Mouse (Mus musculus): ENCODE measurements at regions not wholly inside any gene's neighbourhood (a gene's known extent, or its start where the extent isn't known, plus 50 kb on each side); places are given as distances from the start of the nearest gene placed in this dataset.

- Histone ChIP-seq H3K36me3 (ENCODE audit: control insufficient read depth in 1 of 2, insufficient read depth in 2 of 2, low read length in 2 of 2) (no peaks in the 10 kb centered on the region), H3K27ac (ENCODE audit: control insufficient read depth, low read depth, low read length) (no peak overlapping the region), H3K4me1 (ENCODE audit: control insufficient read depth in 1 of 2, insufficient read depth in 2 of 2, low read length in 2 of 2) (no peaks in the 10 kb centered on the region), H3K79me2 (ENCODE audit: control insufficient read depth, insufficient read depth, low read length, poor library complexity) (no peaks in the 10 kb centered on the region), H3K27me3 (ENCODE audit: control insufficient read depth in 1 of 2, insufficient read depth in 2 of 2, low read length in 2 of 2) (no peaks in the 10 kb centered on the region), H3K4me3 (ENCODE audit: control insufficient read depth in 1 of 2, insufficient read depth in 1 of 2, low read depth in 2 of 2, low read length in 2 of 2) (no peak overlapping the region), H3K9me3 (replicated peaks; ENCODE audit: insufficient read depth, low read length) (no peaks in the 10 kb centered on the region), H3K9ac (ENCODE audit: control insufficient read depth, low read depth, low read length, poor library complexity, severe bottlenecking) (no peak overlapping the region)
- DNase-seq (ENCODE audit: low read depth, low spot score), result no peak
- TF ChIP-seq ZC3H11A (IDR thresholded peaks at IDR 0.05; ENCODE audit: low read depth, low read length) (no peak), CHD2 (IDR thresholded peaks at IDR 0.05; ENCODE audit: low read length) (no peak), CTCF (IDR thresholded peaks at IDR 0.05 in 2 of 3, conservative IDR thresholded peaks at IDR 0.05 in 1 of 3; ENCODE audit: control insufficient read depth in 1 of 3, insufficient read depth in 1 of 3, low read depth in 2 of 3, low read length in 3 of 3, poor library complexity in 1 of 3, severe bottlenecking in 1 of 3) (no peak), ZNF384 (IDR thresholded peaks at IDR 0.05; ENCODE audit: low read depth, low read length) (no peak), MAZ (IDR thresholded peaks at IDR 0.05; ENCODE audit: low read depth, low read length) (no peak), MXI1 (IDR thresholded peaks at IDR 0.05; ENCODE audit: low read depth, low read length) (no peak), TAL1 (IDR thresholded peaks at IDR 0.05; ENCODE audit: low read length) (no peak), NELFE (IDR thresholded peaks at IDR 0.05; ENCODE audit: low read depth, low read length) (no peak), GABPA (IDR thresholded peaks at IDR 0.05; ENCODE audit: low read depth, low read length) (no peak), ZMIZ1 (IDR thresholded peaks at IDR 0.05; ENCODE audit: low read depth, low read length) (no peak), JUND (IDR thresholded peaks at IDR 0.05; ENCODE audit: low read depth, low read length) (no peak), POLR2A (IDR thresholded peaks at IDR 0.05; ENCODE audit: control insufficient read depth in 1 of 2, insufficient read depth in 1 of 2, low read depth in 1 of 2, low read length in 2 of 2, poor library complexity in 1 of 2) (no peak), TBP (IDR thresholded peaks at IDR 0.05; ENCODE audit: low read depth, low read length) (no peak), MAFK (IDR thresholded peaks at IDR 0.05; ENCODE audit: borderline replicate concordance, low read depth, low read length) (no peak), BHLHE40 (IDR thresholded peaks at IDR 0.05; ENCODE audit: borderline replicate concordance, low read depth, low read length) (no peak), ELF1 (IDR thresholded peaks at IDR 0.05; ENCODE audit: low read depth, low read length) (no peak)
These were observed 138.6 kb upstream of the Steap4 start for GRCm38 (mm10) chr5:7821700-7822099.

GRCm38 (mm10) chr5:7829618-7830017, 130.6 kb upstream of the Steap4 start:
- TF ChIP-seq MYC (IDR thresholded peaks at IDR 0.05; ENCODE audit: low read depth, low read length) (no peak), POLR2AphosphoS2 (IDR thresholded peaks at IDR 0.05; ENCODE audit: low read length) (no peak), MAX (IDR thresholded peaks at IDR 0.05; ENCODE audit: low read length) (no peak), GATA1 (IDR thresholded peaks at IDR 0.05; ENCODE audit: low read depth, low read length) (no peak), TAL1 (IDR thresholded peaks at IDR 0.05; ENCODE audit: low read length) (no peak), KAT2A (conservative IDR thresholded peaks at IDR 0.05; ENCODE audit: low read depth, low read length) (no peak), USF2 (IDR thresholded peaks at IDR 0.05; ENCODE audit: borderline replicate concordance in 1 of 2, insufficient read depth in 1 of 2, low read depth in 1 of 2, low read length in 2 of 2) (no peak), RCOR1 (IDR thresholded peaks at IDR 0.05; ENCODE audit: low read depth, low read length) (no peak), ZC3H11A (IDR thresholded peaks at IDR 0.05; ENCODE audit: low read depth, low read length) (no peak), NELFE (IDR thresholded peaks at IDR 0.05; ENCODE audit: low read depth, low read length) (no peak), SMC3 (IDR thresholded peaks at IDR 0.05; ENCODE audit: low read depth, low read length) (no peak), CHD1 (IDR thresholded peaks at IDR 0.05; ENCODE audit: low read depth, low read length) (no peak), GABPA (IDR thresholded peaks at IDR 0.05; ENCODE audit: low read depth, low read length) (no peak)
- no peak for DNase-seq (ENCODE audit: low read depth, low spot score)
- no peaks in the 10 kb centered on the region for H3K36me3 ChIP-seq (ENCODE audit: control insufficient read depth in 1 of 2, insufficient read depth in 2 of 2, low read length in 2 of 2)
- H3K9ac ChIP-seq (ENCODE audit: control insufficient read depth, low read depth, low read length, poor library complexity, severe bottlenecking), result no peak overlapping the region
- H3K4me1 ChIP-seq (ENCODE audit: control insufficient read depth in 1 of 2, insufficient read depth in 2 of 2, low read length in 2 of 2), result no peaks in the 10 kb centered on the region
- H3K9me3 ChIP-seq (replicated peaks; ENCODE audit: insufficient read depth, low read length), result no peaks in the 10 kb centered on the region
- no peaks in the 10 kb centered on the region for H3K79me2 ChIP-seq (ENCODE audit: control insufficient read depth, insufficient read depth, low read length, poor library complexity)
- H3K27ac ChIP-seq (ENCODE audit: control insufficient read depth, low read depth, low read length), result no peak overlapping the region
- H3K27me3 ChIP-seq (ENCODE audit: control insufficient read depth in 1 of 2, insufficient read depth in 2 of 2, low read length in 2 of 2), result no peaks in the 10 kb centered on the region
- no peak overlapping the region for H3K4me3 ChIP-seq (ENCODE audit: control insufficient read depth in 1 of 2, insufficient read depth in 1 of 2, low read depth in 2 of 2, low read length in 2 of 2)

All from MEL (cell line).